28 mouse cellular contexts compared by ENCODE assay signal in genomic region chr15:27129697-27130096, GRCm38 (mm10).
DNase-seq lines count a peak whose midpoint lies in the region; ATAC-seq and TF ChIP-seq lines count a peak whose summit lies in the region.
"Had no signal": no experiment of that assay in that cellular context is flagged by ENCODE, and none has a peak within 500 bp of the region (broad histone marks: within the 10 kb centered on the region; RNA-seq: fewer than 3 reads in every experiment).

No protein-coding gene starts in this region.

- H3K9me3 ChIP-seq in kidney, postnatal 0 days (replicated peaks; ENCODE audit: low read length), result no peaks in the 10 kb centered on the region
- no peaks in the 10 kb centered on the region for H3K9me3 ChIP-seq in kidney, embryonic 14.5 days (ENCODE audit: control insufficient read depth, low read length)
- H3K9me3 ChIP-seq in ES-E14 (ENCODE audit: control insufficient read depth, insufficient read depth, low read depth, low read length), result no peaks in the 10 kb centered on the region
- H3K9me3 ChIP-seq: forebrain, embryonic 10.5 days; forebrain, embryonic 13.5 days; G1E; heart, embryonic 10.5 days; heart, embryonic 13.5 days; hindbrain, embryonic 12.5 days; hindbrain, embryonic 15.5 days had no signal

- in situ Hi-C loops in ES-E14 (cut with MboI; ENCODE audit: low sequenced_read_pairs in 2 of 2, unreplicated experiment in 2 of 2), result no loop called here

- WGBS in kidney, postnatal 0 days, result 10% methylated on average over 1 of the region's 1 CpGs
- 12% methylated on average over 1 of the region's 1 CpGs for WGBS in kidney, embryonic 14.5 days

- H3K4me1 ChIP-seq in kidney, postnatal 0 days (replicated peaks; ENCODE audit: insufficient read depth, low read length), result no peaks in the 10 kb centered on the region
- no peaks in the 10 kb centered on the region for H3K4me1 ChIP-seq in kidney, embryonic 14.5 days (ENCODE audit: control insufficient read depth, insufficient read depth, low read length)
- peaks cover 2% of the 10 kb centered on the region in 2 experiments; a peak in 2 of 4 replicates for H3K4me1 ChIP-seq in ES-E14 (ENCODE audit: control insufficient read depth in 2 of 2, insufficient read depth in 2 of 2, low read length in 2 of 2, poor library complexity in 1 of 2)
- H3K4me1 ChIP-seq: forebrain, embryonic 13.5 days; heart, embryonic 10.5 days; heart, embryonic 13.5 days; hindbrain, embryonic 12.5 days had no signal

- H3K27ac ChIP-seq in kidney, postnatal 0 days, result no peak overlapping the region
- H3K27ac ChIP-seq in kidney, embryonic 14.5 days (ENCODE audit: low read depth, low read length), result no peak overlapping the region; the same call in 1 of the 2 replicates
- H3K27ac ChIP-seq in ES-E14 (ENCODE audit: insufficient read depth, low read depth, low read length, poor library complexity, severe bottlenecking), result no peak overlapping the region
- H3K27ac ChIP-seq: forebrain, embryonic 10.5 days; forebrain, embryonic 13.5 days; heart, adult 2 months; heart, embryonic 10.5 days; heart, embryonic 13.5 days; hindbrain, embryonic 12.5 days; hindbrain, embryonic 15.5 days had no signal

- peak; percentile 21 for DNase-seq in kidney, postnatal 0 days (ENCODE audit: low spot score)
- DNase-seq in ES-E14 (ENCODE audit: low read depth, low spot score) (peak; percentile 12), ZHBTc4 (ENCODE audit: low read depth, low spot score) (peak; percentile 46)
- peak; percentile 7 for DNase-seq in mesoderm, embryonic 11.5 days (ENCODE audit: low read depth, low spot score)
- no peak for DNase-seq in neural tube, embryonic 10.5 days (ENCODE audit: extremely low spot score, low spot score)
- no peak for DNase-seq in urinary bladder, postnatal 10 days (ENCODE audit: low spot score)
- DNase-seq: adrenal gland, adult 8-10 months; adrenal gland, postnatal 25 days; cerebellum, adult 18-20 months; cerebellum, adult 9-10 months; cerebellum, postnatal 14 days; gastrocnemius, postnatal 10 days; gastrocnemius, postnatal 36 days; heart, adult 2 months; heart, postnatal 14 days had no signal

- H3K4me3 ChIP-seq in kidney, postnatal 0 days (replicated peaks; ENCODE audit: low read depth, low read length), result no peak overlapping the region
- no peak overlapping the region for H3K4me3 ChIP-seq in kidney, embryonic 14.5 days (ENCODE audit: low read length)
- H3K4me3 ChIP-seq in ES-E14 (ENCODE audit: insufficient read depth in 1 of 2, low read depth in 1 of 2, low read length in 2 of 2, poor library complexity in 1 of 2, severe bottlenecking in 1 of 2), result no peak overlapping the region
- H3K4me3 ChIP-seq: forebrain, embryonic 10.5 days; forebrain, embryonic 13.5 days; heart, adult 2 months; heart, embryonic 10.5 days; heart, embryonic 13.5 days; hindbrain, embryonic 12.5 days; hindbrain, embryonic 15.5 days had no signal

- H3K36me3 ChIP-seq in kidney, postnatal 0 days (ENCODE audit: insufficient read depth, low read length), result no peaks in the 10 kb centered on the region
- H3K36me3 ChIP-seq in kidney, embryonic 14.5 days (ENCODE audit: control insufficient read depth, insufficient read depth, low read length), result no peaks in the 10 kb centered on the region
- H3K36me3 ChIP-seq in ES-E14 (ENCODE audit: control insufficient read depth, insufficient read depth, low read length, poor library complexity, severe bottlenecking), result no peaks in the 10 kb centered on the region
- H3K36me3 ChIP-seq: forebrain, embryonic 10.5 days; G1E; heart, embryonic 10.5 days; heart, embryonic 13.5 days; hindbrain, embryonic 12.5 days; hindbrain, embryonic 15.5 days had no signal

- TF ChIP-seq CTCF in kidney, postnatal 0 days (IDR thresholded peaks at IDR 0.05; ENCODE audit: low read depth), result no peak

- H3K27me3 ChIP-seq in kidney, postnatal 0 days (ENCODE audit: insufficient read depth, low read length), result no peaks in the 10 kb centered on the region
- no peaks in the 10 kb centered on the region for H3K27me3 ChIP-seq in kidney, embryonic 14.5 days (ENCODE audit: control insufficient read depth, insufficient read depth, low read length)
- H3K27me3 ChIP-seq: forebrain, embryonic 13.5 days; heart, embryonic 13.5 days; hindbrain, embryonic 12.5 days; hindbrain, embryonic 15.5 days had no signal

- no peak overlapping the region for H3K4me2 ChIP-seq in kidney, postnatal 0 days (ENCODE audit: low read length)
- no peak overlapping the region for H3K4me2 ChIP-seq in kidney, embryonic 14.5 days (replicated peaks; ENCODE audit: low read depth, low read length)
- H3K4me2 ChIP-seq: forebrain, embryonic 13.5 days; heart, embryonic 13.5 days; hindbrain, embryonic 12.5 days; hindbrain, embryonic 15.5 days had no signal

- ATAC-seq in kidney, postnatal 0 days (replicated peaks; ENCODE audit: low FRiP score, low read depth), result no peak
- no peak for ATAC-seq in kidney, embryonic 14.5 days (ENCODE audit: low FRiP score, low TSS enrichment)
- ATAC-seq: activated CD4-positive, CD25-positive, alpha-beta regulatory T cell, adult 4 months; CD4-positive, CD25-positive, alpha-beta regulatory T cell, adult 4 months; forebrain, embryonic 13.5 days; forebrain, embryonic 16.5 days; intestine, postnatal 0 days; Patski had no signal

- no peak overlapping the region for H3K9ac ChIP-seq in kidney, postnatal 0 days (ENCODE audit: low read depth, low read length)
- no peak overlapping the region for H3K9ac ChIP-seq in kidney, embryonic 14.5 days (ENCODE audit: low read depth, low read length)
- no peak overlapping the region for H3K9ac ChIP-seq in ES-E14 (ENCODE audit: insufficient read depth, low read depth, low read length, poor library complexity, severe bottlenecking)
- H3K9ac ChIP-seq: forebrain, embryonic 13.5 days; heart, embryonic 13.5 days; hindbrain, embryonic 12.5 days; hindbrain, embryonic 15.5 days had no signal

TF ChIP-seq in ES-E14, 5 proteins besides CTCF, POLR2A, EP300 and RAD21:
- TF ChIP-seq MAFK (IDR thresholded peaks at IDR 0.05; ENCODE audit: insufficient read depth, low read depth, low read length) (no peak), CHD2 (IDR thresholded peaks at IDR 0.05; ENCODE audit: low read depth, low read length) (peak; percentile 19; the same call in 1 of the 2 replicates)

Comparison
In these comparisons a context has a peak if more than half of its experiments do, and no peak if none do; other contexts are left out.
1. DNase-seq: peak in kidney, postnatal 0 days (single experiment), ES-E14 (single experiment), ZHBTc4 (single experiment) and mesoderm, embryonic 11.5 days (single experiment); none in neural tube, embryonic 10.5 days (single experiment) and urinary bladder, postnatal 10 days (single experiment).